Mouse (Mus musculus) limb, embryonic 10.5 days (tissue): ENCODE measurements around the gene Lefty1. TPM values are rescaled to one million over a fixed set of nuclear protein-coding genes. Genes with fewer than 3 reads are reported as not detected.
"Not testable (repeated sequence)": the region's sequence is repeated elsewhere in the genome, so short reads cannot be mapped to it uniquely, and the experiment has no call there.

Experiments
- DNase-seq: peaks from one replicate; pipeline ENCODE4 v3.0.0-alpha.2; 2017; ENCODE audit warnings: low spot score
- H3K27ac ChIP-seq: fragments of 300-500 bp; sonication (generic); 2 replicates; pipeline ENCODE4 v1.5.1; 2016; ENCODE audit warnings: mild to moderate bottlenecking
- H3K27me3 ChIP-seq: fragments of 300-500 bp; sonication (generic); 2 replicates; pipeline ENCODE4 v1.6.1; 2016; ENCODE audit warnings: low read depth, mild to moderate bottlenecking; ENCODE audit not compliant: poor library complexity, severe bottlenecking
- H3K36me3 ChIP-seq: fragments of 300-500 bp; sonication (generic); 2 replicates; pipeline ENCODE4 v1.6.1; 2016; ENCODE audit warnings: mild to moderate bottlenecking, moderate library complexity
- H3K4me1 ChIP-seq: fragments of 300-500 bp; sonication (generic); 2 replicates; pipeline ENCODE4 v1.6.1; 2016
- H3K4me3 ChIP-seq: fragments of 300-500 bp; sonication (generic); 2 replicates; pipeline ENCODE4 v1.5.1; 2016; ENCODE audit warnings: mild to moderate bottlenecking, moderate library complexity
- H3K9me3 ChIP-seq: fragments of 300-500 bp; sonication (generic); replicated peaks from 2 replicates; pipeline ENCODE4 v1.6.1; 2016; ENCODE audit warnings: mild to moderate bottlenecking
- WGBS: fragments of 180-500 bp; shearing (Covaris S2); methylation state at CpG from one replicate; pipeline ENCODE4 v1.1.7; 2016; 5-methylcytosine and 5-hydroxymethylcytosine counted together
- polyA plus RNA-seq: library from polyadenylated mRNA; unstranded; fragments of >200 nt; fragmentation: Nextera tagmentation; extraction: Ambion mirVana; gene quantifications from 2 replicates; pipeline ENCODE4 v1.2.1, GENCODE M21; 2016

Gene Lefty1
- polyA plus RNA-seq: 0.23 and 0.33 TPM in 2 replicates

DNA sequence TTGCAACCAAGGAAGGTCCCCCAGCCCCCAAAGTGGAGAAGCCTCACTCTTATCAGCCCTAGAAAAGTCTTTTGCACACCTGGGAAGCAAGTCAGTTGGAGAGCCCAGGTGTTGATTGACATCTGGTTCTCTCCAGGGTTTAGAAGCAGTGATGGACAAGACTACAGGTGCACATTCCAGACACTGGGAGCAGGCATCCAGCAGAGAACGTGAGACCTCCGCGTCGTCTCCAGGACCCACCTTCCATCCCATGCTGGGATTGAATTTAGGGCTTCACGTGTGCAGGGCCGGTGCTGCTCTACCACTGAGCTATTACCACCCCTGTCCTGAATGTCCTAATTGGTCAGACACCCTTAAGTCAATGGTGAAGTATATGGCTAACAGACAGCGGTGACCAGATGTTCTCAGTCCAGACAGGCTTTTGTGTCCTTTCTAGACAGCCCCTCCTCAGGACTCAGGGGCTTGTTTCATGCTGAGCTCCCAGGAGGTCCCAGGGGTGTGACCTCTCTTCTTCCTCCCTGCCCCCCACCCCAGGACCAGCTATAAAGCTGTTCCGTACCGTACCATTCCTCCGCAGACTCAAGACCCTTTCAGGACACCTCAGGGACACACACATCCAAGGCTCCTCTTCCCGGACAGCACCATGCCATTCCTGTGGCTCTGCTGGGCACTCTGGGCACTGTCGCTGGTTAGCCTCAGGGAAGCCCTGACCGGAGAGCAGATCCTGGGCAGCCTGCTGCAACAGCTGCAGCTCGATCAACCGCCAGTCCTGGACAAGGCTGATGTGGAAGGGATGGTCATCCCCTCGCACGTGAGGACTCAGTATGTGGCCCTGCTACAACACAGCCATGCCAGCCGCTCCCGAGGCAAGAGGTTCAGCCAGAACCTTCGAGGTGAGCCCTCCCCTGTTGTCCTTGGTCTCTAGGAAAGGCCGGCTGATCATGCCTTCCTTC, at the start of gene Lefty1:
Lefty1 (plus strand) TSS at position 556 of the 953 bp plus-strand sequence.
- no peaks in the 10 kb centered on the region for H3K36me3 ChIP-seq
- no peak within 1 kb of the TSS for H3K4me3 ChIP-seq
- H3K4me1 ChIP-seq: peaks cover 21% of the 10 kb centered on the region
- no peaks in the 10 kb centered on the region for H3K9me3 ChIP-seq
- peaks cover 72% of the 10 kb centered on the region for H3K27me3 ChIP-seq
- H3K27ac ChIP-seq: no peak within 1 kb of the TSS
- 8% methylated on average over 21 of the region's 21 CpGs for WGBS
- no peak for DNase-seq

DNA sequence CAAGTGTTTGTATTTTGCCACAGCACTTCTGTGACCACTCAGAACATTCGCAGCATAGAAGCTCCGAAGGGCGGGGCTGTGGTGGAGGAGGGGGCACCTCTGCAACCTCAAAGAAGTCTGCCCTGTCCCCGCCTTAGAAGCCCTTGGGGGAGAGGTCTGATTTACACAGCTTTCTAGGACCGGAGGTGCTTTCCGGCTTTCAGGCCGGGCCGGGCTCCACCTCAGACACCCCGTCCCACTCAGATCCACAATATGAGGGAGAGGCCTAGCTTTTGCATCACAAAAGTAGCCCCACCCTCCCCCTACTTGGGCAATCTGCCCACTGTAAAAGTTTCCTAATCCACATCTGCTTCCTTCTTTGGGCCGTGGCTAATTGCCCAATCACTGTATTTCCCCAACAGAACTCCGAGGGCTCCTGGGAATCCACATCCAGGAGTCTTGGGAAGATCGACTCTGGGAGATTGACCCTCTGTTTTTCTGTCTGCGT, 46.2 kb upstream of the Lefty1 start:
- H3K9me3 ChIP-seq: no peaks in the 10 kb centered on the region
- peak overlapping the region; percentile 66 for H3K27ac ChIP-seq
- 3% methylated on average over 13 of the region's 13 CpGs for WGBS
- no peaks in the 10 kb centered on the region for H3K36me3 ChIP-seq
- peak overlapping the region; percentile 23; the same call in 1 of the 2 replicates for H3K4me3 ChIP-seq
- peaks cover 33% of the 10 kb centered on the region for H3K27me3 ChIP-seq
- peaks cover 34% of the 10 kb centered on the region for H3K4me1 ChIP-seq
- DNase-seq: peak; percentile 56

DNA sequence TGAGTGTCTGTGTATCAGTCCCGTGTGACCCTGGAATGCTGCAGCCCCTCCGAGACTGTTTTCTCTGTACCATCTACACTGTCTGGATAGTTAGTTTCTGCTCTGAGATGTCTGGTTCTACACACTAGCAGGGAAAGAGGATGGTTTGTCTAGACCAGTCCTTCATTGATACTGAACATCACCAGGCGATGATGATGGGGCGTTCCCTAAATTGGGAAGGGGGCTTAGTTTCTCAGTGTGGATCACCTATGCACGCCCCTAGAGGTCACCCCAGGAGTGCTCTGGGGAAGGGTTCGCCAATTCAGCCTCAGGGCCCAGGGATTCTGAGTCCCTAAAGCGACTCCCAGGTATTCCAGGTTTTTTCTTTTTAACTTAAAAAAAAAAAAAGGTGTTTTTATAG, 45.6 kb upstream of the Lefty1 start:
- peaks cover 39% of the 10 kb centered on the region for H3K27me3 ChIP-seq
- 0 out of 2 replicates have a peak overlapping the region, but pooled peaks have one; percentile 23 for H3K4me3 ChIP-seq
- 24% methylated on average over 7 of the region's 7 CpGs for WGBS
- no peaks in the 10 kb centered on the region for H3K9me3 ChIP-seq
- no peak for DNase-seq
- H3K4me1 ChIP-seq: peaks cover 31% of the 10 kb centered on the region
- H3K36me3 ChIP-seq: no peaks in the 10 kb centered on the region
- H3K27ac ChIP-seq: peak overlapping the region; percentile 66; the same call in 1 of the 2 replicates

DNA sequence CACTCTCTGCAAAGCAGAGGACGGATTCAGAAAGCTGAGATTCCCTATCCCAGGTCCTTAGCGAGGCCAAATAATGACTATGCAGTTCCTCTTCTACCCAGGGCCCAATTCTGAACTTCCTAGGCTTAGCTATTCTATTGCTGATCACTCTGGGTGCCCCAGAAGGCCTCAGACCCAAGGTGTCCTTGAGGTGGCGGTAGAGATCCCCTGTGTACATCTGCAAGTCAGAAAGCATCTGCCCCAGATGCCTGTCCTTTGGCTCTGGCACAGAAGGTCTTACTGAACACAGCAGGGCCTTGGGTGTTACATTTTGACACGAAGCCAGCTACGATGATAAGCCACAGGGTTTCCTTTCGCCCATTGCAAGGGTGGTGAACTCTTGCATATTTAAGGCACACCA, 45.0 kb upstream of the Lefty1 start:
- Histone ChIP-seq H3K27ac (no peak overlapping the region), H3K36me3 (no peaks in the 10 kb centered on the region), H3K9me3 (no peaks in the 10 kb centered on the region), H3K4me3 (no peak overlapping the region), H3K27me3 (peaks cover 42% of the 10 kb centered on the region), H3K4me1 (peaks cover 33% of the 10 kb centered on the region)
- no peak for DNase-seq
- 29% methylated on average over 6 of the region's 6 CpGs for WGBS

DNA sequence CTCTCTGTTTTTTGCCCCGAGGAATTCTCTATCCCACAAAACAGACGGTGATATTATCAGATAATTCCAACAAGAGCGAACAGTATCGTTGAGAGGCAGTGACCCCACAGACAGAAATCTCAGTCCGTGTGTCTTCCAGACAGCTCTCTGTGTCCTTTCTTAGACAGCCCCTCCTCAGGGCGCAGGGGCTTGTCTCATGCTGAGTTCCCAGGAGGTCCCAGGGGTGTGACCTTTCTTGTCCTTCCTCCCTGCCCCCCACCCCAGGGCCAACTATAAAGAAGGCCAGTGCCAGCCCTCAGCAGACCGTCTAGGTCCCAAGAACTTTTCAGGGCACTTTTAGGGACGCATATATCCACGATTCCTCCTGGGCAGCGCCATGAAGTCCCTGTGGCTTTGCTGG, 42.0 kb upstream of the Lefty1 start, which contains the start of gene Lefty2:
Lefty2 (plus strand) TSS at position 301 of the 400 bp plus-strand sequence.
- H3K9me3 ChIP-seq: no peaks in the 10 kb centered on the region
- H3K27ac ChIP-seq: 0 out of 2 replicates have a peak within 1 kb of the TSS, but pooled peaks have one; percentile 17
- H3K27me3 ChIP-seq: peaks cover 50% of the 10 kb centered on the region
- H3K4me3 ChIP-seq: 0 out of 2 replicates have a peak within 1 kb of the TSS, but pooled peaks have one; percentile 31
- H3K36me3 ChIP-seq: no peaks in the 10 kb centered on the region
- no peak for DNase-seq
- WGBS: 60% methylated on average over 10 of the region's 10 CpGs
- peaks cover 33% of the 10 kb centered on the region for H3K4me1 ChIP-seq

DNA sequence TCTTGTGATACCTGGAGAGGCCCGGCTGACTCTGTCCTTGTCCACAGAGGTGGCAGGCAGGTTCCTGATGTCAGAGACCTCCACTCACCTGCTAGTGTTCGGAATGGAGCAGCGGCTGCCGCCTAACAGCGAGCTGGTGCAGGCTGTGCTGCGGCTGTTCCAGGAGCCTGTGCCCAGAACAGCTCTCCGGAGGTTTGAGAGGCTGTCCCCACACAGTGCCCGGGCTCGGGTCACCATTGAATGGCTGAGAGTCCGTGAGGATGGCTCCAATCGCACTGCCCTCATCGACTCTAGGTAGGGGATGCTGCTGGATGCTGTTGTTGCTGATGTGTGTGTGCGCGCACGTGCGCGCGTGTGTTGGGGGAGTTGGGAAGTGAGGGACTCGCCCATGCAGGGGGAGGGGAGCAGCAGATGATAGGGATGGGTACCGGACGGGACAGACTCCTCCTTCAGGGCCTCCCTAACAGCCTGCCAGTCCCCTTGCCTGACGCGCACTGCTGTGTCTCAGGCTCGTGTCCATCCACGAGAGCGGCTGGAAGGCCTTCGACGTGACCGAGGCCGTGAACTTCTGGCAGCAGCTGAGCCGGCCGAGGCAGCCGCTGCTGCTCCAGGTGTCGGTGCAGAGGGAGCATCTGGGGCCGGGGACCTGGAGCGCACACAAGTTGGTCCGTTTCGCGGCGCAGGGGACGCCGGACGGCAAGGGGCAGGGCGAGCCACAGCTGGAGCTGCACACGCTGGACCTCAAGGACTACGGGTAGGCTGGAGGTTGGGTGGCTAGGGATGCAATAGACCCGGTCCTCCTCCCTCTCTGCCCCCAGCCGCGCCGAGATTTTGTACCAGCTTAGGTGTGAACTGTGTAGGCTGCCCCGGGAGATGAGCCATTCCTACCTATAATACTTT, 40.5 kb upstream of the Lefty1 start:
- not testable (repeated sequence) for H3K36me3 ChIP-seq
- WGBS: 7% methylated on average over 51 of the region's 51 CpGs

DNA sequence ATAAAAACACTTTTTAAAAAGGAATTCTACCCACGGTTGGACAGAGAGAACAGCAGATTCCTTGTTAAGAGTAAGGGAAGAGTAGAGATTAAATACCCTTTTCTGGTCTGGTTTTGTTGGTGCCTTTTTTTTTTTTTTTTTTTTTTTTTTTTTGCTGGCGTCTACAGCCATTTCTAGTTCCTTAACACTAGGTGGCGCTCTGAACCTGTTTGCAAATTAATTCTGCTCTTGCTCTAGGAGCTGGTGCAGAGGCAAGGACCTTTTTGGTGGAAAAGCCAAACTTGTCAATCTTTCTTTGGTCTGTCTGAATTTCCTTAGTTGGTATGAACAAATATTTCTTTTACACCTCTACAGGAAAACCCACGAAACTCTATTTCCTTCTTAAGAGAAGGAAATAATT, 33.7 kb upstream of the Lefty1 start:
- 5% methylated on average over 4 of the region's 4 CpGs for WGBS
- no peak for DNase-seq
- H3K27me3 ChIP-seq: no peaks in the 10 kb centered on the region
- H3K36me3 ChIP-seq: peaks cover 8% of the 10 kb centered on the region
- H3K27ac ChIP-seq: no peak overlapping the region
- H3K4me1 ChIP-seq: peaks cover 22% of the 10 kb centered on the region
- H3K9me3 ChIP-seq: no peaks in the 10 kb centered on the region
- H3K4me3 ChIP-seq: no peak overlapping the region

More for the DNA sequence above, 40.5 kb upstream of the Lefty1 start:
- peaks cover 46% of the 10 kb centered on the region for H3K27me3 ChIP-seq
- H3K4me1 ChIP-seq: peaks cover 19% of the 10 kb centered on the region
- DNase-seq: peak; percentile 61
- not testable (repeated sequence) for H3K9me3 ChIP-seq, H3K27ac ChIP-seq
- peak overlapping the region; percentile 31 for H3K4me3 ChIP-seq

DNA sequence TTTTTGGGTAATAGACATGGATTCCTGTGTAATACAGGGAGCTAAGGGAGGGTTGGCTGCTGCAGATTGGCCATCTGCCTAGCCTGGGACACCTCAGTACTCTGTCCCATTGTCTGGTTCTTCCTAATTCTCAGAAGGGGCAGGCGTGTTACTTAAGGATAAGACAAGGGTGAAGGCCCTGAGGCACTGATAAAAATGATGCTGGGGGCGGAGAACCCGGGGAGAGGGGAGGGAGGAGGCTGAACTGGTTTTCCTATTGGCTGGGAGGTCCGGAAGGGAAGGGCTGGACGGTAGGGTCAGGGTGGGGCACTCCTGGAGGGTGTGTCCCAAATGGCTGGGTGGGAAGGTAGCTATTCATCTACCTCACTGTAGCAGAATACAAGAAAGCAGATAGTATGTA, 31.9 kb upstream of the Lefty1 start:
- no peak overlapping the region for H3K27ac ChIP-seq
- no peak for DNase-seq
- peaks cover 25% of the 10 kb centered on the region for H3K4me1 ChIP-seq
- no peaks in the 10 kb centered on the region for H3K27me3 ChIP-seq
- no peaks in the 10 kb centered on the region for H3K9me3 ChIP-seq
- no peak overlapping the region for H3K4me3 ChIP-seq
- peaks cover 27% of the 10 kb centered on the region for H3K36me3 ChIP-seq
- WGBS: 28% methylated on average over 5 of the region's 5 CpGs

DNA sequence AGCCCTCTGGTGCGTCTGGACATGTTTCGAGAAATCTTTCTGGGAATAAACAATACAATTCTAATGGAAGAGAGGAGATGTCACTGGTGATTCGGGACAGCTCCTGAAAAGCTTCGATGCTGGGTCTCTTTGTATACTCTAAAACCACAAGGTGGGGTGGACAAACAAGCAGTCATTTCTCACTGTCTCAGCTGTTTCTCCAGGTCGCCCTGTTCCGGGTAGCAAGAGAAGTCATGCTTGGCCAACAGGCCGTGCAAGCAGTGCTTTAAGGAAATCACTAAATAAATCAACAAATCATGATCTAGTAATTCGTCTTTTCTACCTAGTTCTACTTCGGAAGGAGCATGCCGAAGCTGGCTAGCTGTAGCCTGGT, 31.2 kb upstream of the Lefty1 start:
- Histone ChIP-seq H3K4me1 (peaks cover 25% of the 10 kb centered on the region), H3K27ac (peak overlapping the region; percentile 91), H3K27me3 (no peaks in the 10 kb centered on the region), H3K36me3 (peaks cover 34% of the 10 kb centered on the region), H3K4me3 (peak overlapping the region; percentile 76), H3K9me3 (no peaks in the 10 kb centered on the region)
- DNase-seq: no peak
- 46% methylated on average over 10 of the region's 10 CpGs for WGBS

DNA sequence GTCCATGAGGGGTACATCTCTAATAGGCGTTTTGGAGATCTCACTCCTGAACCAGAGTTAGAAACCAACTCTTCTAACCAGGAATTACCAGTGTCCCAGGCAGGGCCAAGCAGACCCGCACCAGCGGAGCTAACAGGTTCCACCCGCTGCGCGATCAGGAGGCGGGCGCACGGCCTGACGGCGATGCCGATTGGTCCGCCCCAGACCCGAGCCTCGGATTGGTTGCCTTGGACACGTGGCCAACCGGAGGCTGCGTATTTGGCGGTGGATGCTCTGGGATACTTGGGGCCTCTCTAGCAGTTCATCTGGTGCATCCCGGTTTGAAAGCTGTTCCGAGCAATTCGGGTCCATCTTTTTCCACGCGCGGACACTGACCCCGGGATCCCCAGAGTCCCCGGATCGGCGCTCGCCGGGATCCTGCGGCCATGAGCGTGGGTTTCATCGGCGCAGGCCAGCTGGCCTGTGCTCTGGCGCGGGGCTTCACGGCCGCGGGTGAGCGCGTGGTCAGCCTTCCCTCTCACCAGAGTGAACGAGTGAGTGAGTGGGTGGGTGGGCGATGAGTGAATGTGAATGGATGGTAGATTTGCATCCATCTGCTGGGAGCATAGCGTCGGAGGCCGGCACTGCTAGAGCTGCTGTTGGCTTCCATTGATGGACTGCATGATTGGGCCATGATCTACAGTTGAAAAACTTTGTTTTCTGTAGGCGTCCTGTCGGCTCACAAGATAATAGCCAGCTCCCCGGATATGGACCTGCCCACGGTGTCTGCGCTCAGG, 30.6 kb upstream of the Lefty1 start, which contains the start of gene Pycr2:
Pycr2 (plus strand) TSS at position 255 of the 776 bp plus-strand sequence.
- H3K27ac ChIP-seq: peak within 1 kb of the TSS; percentile 91

DNA sequence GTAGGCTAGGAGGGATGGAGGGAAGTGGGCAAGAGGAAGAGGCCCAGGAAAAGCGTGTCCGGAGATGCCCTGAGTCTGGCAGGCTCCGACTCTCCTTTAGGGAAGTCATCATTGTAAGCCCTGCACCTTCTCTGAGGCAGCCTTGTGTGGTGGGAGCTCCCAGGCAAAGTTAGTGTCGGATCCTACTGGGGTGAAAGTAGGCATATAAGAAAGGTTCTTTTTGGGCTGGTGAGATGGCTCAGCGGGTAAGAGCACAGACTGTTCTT, 30.1 kb upstream of the Lefty1 start:
- Histone ChIP-seq H3K27ac (peak overlapping the region; percentile 91), H3K4me1 (peaks cover 25% of the 10 kb centered on the region), H3K4me3 (peak overlapping the region; percentile 76), H3K9me3 (no peaks in the 10 kb centered on the region), H3K36me3 (peaks cover 44% of the 10 kb centered on the region), H3K27me3 (no peaks in the 10 kb centered on the region)
- peak; percentile 43 for DNase-seq
- WGBS: 5% methylated on average over 5 of the region's 5 CpGs

More for the DNA sequence above, 30.6 kb upstream of the Lefty1 start, which contains the start of gene Pycr2:
- Histone ChIP-seq H3K27me3 (no peaks in the 10 kb centered on the region), H3K9me3 (no peaks in the 10 kb centered on the region), H3K4me1 (peaks cover 25% of the 10 kb centered on the region), H3K4me3 (peak within 1 kb of the TSS; percentile 76), H3K36me3 (peaks cover 40% of the 10 kb centered on the region)
- peak; percentile 95 for DNase-seq
- under 1% methylated on average over 52 of the region's 52 CpGs for WGBS

DNA sequence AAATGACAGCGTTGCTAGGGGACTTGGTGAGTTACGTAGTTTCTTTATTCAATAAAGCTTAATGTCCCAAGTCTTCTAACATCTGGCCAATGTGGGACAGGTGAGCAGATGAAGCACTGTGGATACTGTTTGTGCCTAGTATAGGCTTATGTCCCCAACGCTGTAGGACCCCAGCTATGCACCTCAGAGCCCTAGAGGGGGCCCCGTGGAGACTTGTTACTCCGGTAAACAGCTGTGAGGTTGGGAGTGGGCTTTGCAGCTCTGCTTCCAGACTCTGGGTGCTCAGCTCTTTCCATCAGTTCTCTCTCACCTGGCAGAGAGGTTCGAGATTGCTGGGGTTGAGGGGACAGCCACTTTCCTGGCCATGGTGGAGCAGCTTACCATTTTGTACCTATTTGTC, 29.5 kb upstream of the Lefty1 start:
- no peaks in the 10 kb centered on the region for H3K27me3 ChIP-seq
- H3K36me3 ChIP-seq: peaks cover 45% of the 10 kb centered on the region
- H3K4me3 ChIP-seq: peak overlapping the region; percentile 76
- peak overlapping the region; percentile 26 for H3K27ac ChIP-seq
- DNase-seq: no peak
- no peaks in the 10 kb centered on the region for H3K9me3 ChIP-seq
- H3K4me1 ChIP-seq: peaks cover 25% of the 10 kb centered on the region
- WGBS: 70% methylated on average over 6 of the region's 6 CpGs
